Mouse (Mus musculus) ES-E14 (cell line): ENCODE measurements at regions not wholly inside any gene's neighbourhood (a gene's known extent, or its start where the extent isn't known, plus 50 kb on each side); places are given as distances from the start of the nearest gene placed in this dataset.

Experiments used
- DNase-seq: peaks from one replicate; pipeline ENCODE4 v3.0.0-alpha.2; 2013; ENCODE audit warnings: low read depth, low spot score
- H3K27ac ChIP-seq: 2 replicates; pipeline ENCODE4 v1.5.1; 2012; ENCODE audit warnings: low read depth, mild to moderate bottlenecking, low read length, moderate library complexity, mixed read lengths; ENCODE audit not compliant: poor library complexity, insufficient read depth, severe bottlenecking
- H3K36me3 ChIP-seq: 2 replicates; pipeline ENCODE4 v1.6.1; 2012; ENCODE audit warnings: mild to moderate bottlenecking, low read length, moderate library complexity, mixed read lengths; ENCODE audit not compliant: control insufficient read depth, poor library complexity, insufficient read depth, severe bottlenecking
- H3K4me1 ChIP-seq, 2 experiments: fragments of 150-350 bp in 1 of 2; sonication (generic) in 1 of 2; 2 replicates each; pipeline ENCODE4 v1.6.1; 2012; ENCODE audit warnings: low read length in 2 of 2, mild to moderate bottlenecking in 1 of 2, mixed read lengths in 1 of 2; ENCODE audit not compliant: control insufficient read depth in 2 of 2, insufficient read depth in 2 of 2, poor library complexity in 1 of 2
- H3K4me3 ChIP-seq, 2 experiments: fragments of 150-350 bp in 1 of 2; sonication (generic) in 1 of 2; 2 replicates each; pipeline ENCODE4 v1.5.1; 2012; ENCODE audit warnings: low read length in 2 of 2, low read depth in 1 of 2, mild to moderate bottlenecking in 1 of 2, mixed read lengths in 1 of 2; ENCODE audit not compliant: insufficient read depth in 1 of 2, poor library complexity in 1 of 2, severe bottlenecking in 1 of 2
- H3K9ac ChIP-seq: 2 replicates; pipeline ENCODE4 v1.6.1; 2012; ENCODE audit warnings: low read depth, mild to moderate bottlenecking, low read length, mixed read lengths; ENCODE audit not compliant: poor library complexity, insufficient read depth, severe bottlenecking
- H3K9me3 ChIP-seq: fragments of 150-350 bp; sonication (generic); 2 replicates; pipeline ENCODE4 v1.6.1; 2012; ENCODE audit warnings: low read depth, mild to moderate bottlenecking, low read length; ENCODE audit not compliant: control insufficient read depth, insufficient read depth
- CHD2 ChIP-seq: IDR thresholded peaks from 2 replicates; pipeline ENCODE4 v1.6.1; 2014; ENCODE audit warnings: mild to moderate bottlenecking, low read depth, low read length, inconsistent platforms
- HCFC1 ChIP-seq: IDR thresholded peaks from 2 replicates; pipeline ENCODE4 v1.6.1; 2012; ENCODE audit warnings: low read length, inconsistent platforms, borderline replicate concordance; ENCODE audit not compliant: insufficient read depth
- MAFK ChIP-seq: IDR thresholded peaks from 2 replicates; pipeline ENCODE4 v1.6.1; 2014; ENCODE audit warnings: mild to moderate bottlenecking, low read depth, low read length, inconsistent platforms; ENCODE audit not compliant: insufficient read depth
- ZC3H11A ChIP-seq: IDR thresholded peaks from 2 replicates; pipeline ENCODE4 v1.6.1; 2012; ENCODE audit warnings: low read depth, mild to moderate bottlenecking, inconsistent platforms, low read length, borderline replicate concordance
- ZNF384 ChIP-seq: IDR thresholded peaks from 2 replicates; pipeline ENCODE4 v1.6.1; 2012; ENCODE audit warnings: low read depth, low read length, inconsistent platforms
- in situ Hi-C, 2 experiments: fragments of 600-800 bp; cut with MboI; formaldehyde crosslinking; loops; one replicate each; pipeline ENCODE4 v1.15.1; 2025; ENCODE audit warnings: low sequenced_read_pairs in 2 of 2, inconsistent platforms in 1 of 2; ENCODE audit not compliant: unreplicated experiment in 2 of 2

GRCm38 (mm10) chr6:140946720-140947119, 217.6 kb downstream of the Gm11077 start:
- H3K9me3 ChIP-seq, result no peaks in the 10 kb centered on the region
- in situ Hi-C loops, result no loop called here
- no peak for TF ChIP-seq MAFK
- TF ChIP-seq HCFC1, result no peak
- no peak for TF ChIP-seq CHD2
- TF ChIP-seq ZNF384, result no peak
- no peak for TF ChIP-seq ZC3H11A
- H3K36me3 ChIP-seq, result no peaks in the 10 kb centered on the region
- H3K27ac ChIP-seq, result no peak overlapping the region
- no peak overlapping the region for H3K9ac ChIP-seq
- H3K4me3 ChIP-seq, result no peak overlapping the region
- DNase-seq, result no peak
- H3K4me1 ChIP-seq, result no peaks in the 10 kb centered on the region

- TF ChIP-seq ZNF384, result no peak
- Histone ChIP-seq H3K27ac (no peak overlapping the region), H3K36me3 (no peaks in the 10 kb centered on the region), H3K4me1 (no peaks in the 10 kb centered on the region), H3K4me3 (no peak overlapping the region), H3K9ac (no peak overlapping the region), H3K9me3 (no peaks in the 10 kb centered on the region)
- DNase-seq, result no peak
- in situ Hi-C loops, result no loop called here
These were observed 221.4 kb downstream of the Gm11077 start for GRCm38 (mm10) chr6:140950483-140950882.

- no peak for TF ChIP-seq ZNF384
- TF ChIP-seq CHD2, result no peak
- no peak for TF ChIP-seq ZC3H11A
- TF ChIP-seq MAFK, result no peak
- no peak for TF ChIP-seq HCFC1
- H3K4me3 ChIP-seq, result no peak overlapping the region
- in situ Hi-C loops, result no loop called here
These were observed 224.2 kb downstream of the Gm11077 start for GRCm38 (mm10) chr6:140953256-140953655.

GRCm38 (mm10) chr6:140953721-140954120, 224.6 kb downstream of the Gm11077 start:
- no peak overlapping the region for H3K9ac ChIP-seq
- no peak overlapping the region for H3K4me3 ChIP-seq
- H3K36me3 ChIP-seq, result no peaks in the 10 kb centered on the region
- no peaks in the 10 kb centered on the region for H3K9me3 ChIP-seq
- TF ChIP-seq ZNF384 (no peak), MAFK (no peak), HCFC1 (no peak), CHD2 (no peak), ZC3H11A (no peak)
- in situ Hi-C loops, result no loop called here
- H3K4me1 ChIP-seq, result no peaks in the 10 kb centered on the region
- DNase-seq, result no peak
- H3K27ac ChIP-seq, result no peak overlapping the region

More at GRCm38 (mm10) chr6:140953256-140953655, 224.2 kb downstream of the Gm11077 start:
- no peak for DNase-seq
- Histone ChIP-seq H3K4me1 (no peaks in the 10 kb centered on the region), H3K36me3 (no peaks in the 10 kb centered on the region), H3K9me3 (no peaks in the 10 kb centered on the region), H3K9ac (no peak overlapping the region), H3K27ac (no peak overlapping the region)

- TF ChIP-seq CHD2 (no peak), ZC3H11A (no peak), HCFC1 (no peak), MAFK (no peak), ZNF384 (no peak)
- no peaks in the 10 kb centered on the region for H3K4me1 ChIP-seq
- H3K36me3 ChIP-seq, result no peaks in the 10 kb centered on the region
- no peaks in the 10 kb centered on the region for H3K9me3 ChIP-seq
- no peak overlapping the region for H3K9ac ChIP-seq
- no peak overlapping the region for H3K27ac ChIP-seq
- in situ Hi-C loops, result no loop called here
- no peak for DNase-seq
- H3K4me3 ChIP-seq, result no peak overlapping the region
These were observed 226.9 kb downstream of the Gm11077 start for GRCm38 (mm10) chr6:140955751-140956521.
